Mouse (Mus musculus) lung, postnatal 0 days (tissue): ENCODE measurements around the gene Cntrob. TPM values are rescaled to one million over a fixed set of nuclear protein-coding genes. Genes with fewer than 3 reads are reported as not detected.

Experiments used
- ATAC-seq: fragments of 200-750 bp; cut with Nextera tagmentation; 2 replicates; pipeline ENCODE4 v1.8.0; 2017; ENCODE audit warnings: moderate library complexity
- DNase-seq: peaks from one replicate; pipeline ENCODE4 v3.0.0-alpha.2; 2016; ENCODE audit warnings: low spot score
- H3K27ac ChIP-seq: fragments of 300-500 bp; sonication (generic); 2 replicates; pipeline ENCODE4 v1.5.1; 2014; ENCODE audit warnings: antibody characterized with exemption, mild to moderate bottlenecking, low read length, mixed read lengths
- H3K27me3 ChIP-seq: fragments of 300-500 bp; sonication (generic); replicated peaks from 2 replicates; pipeline ENCODE4 v1.6.1; 2014; ENCODE audit warnings: low read length, mixed read lengths; ENCODE audit not compliant: insufficient read depth
- H3K36me3 ChIP-seq: fragments of 300-500 bp; sonication (generic); 2 replicates; pipeline ENCODE4 v1.6.1; 2014; ENCODE audit warnings: low read length, mixed read lengths; ENCODE audit not compliant: insufficient read depth
- H3K4me1 ChIP-seq: fragments of 300-500 bp; sonication (generic); 2 replicates; pipeline ENCODE4 v1.6.1; 2014; ENCODE audit warnings: antibody characterized with exemption, low read depth, low read length, mixed read lengths; ENCODE audit not compliant: insufficient read depth
- H3K4me2 ChIP-seq: fragments of 300-500 bp; sonication (generic); replicated peaks from 2 replicates; pipeline ENCODE4 v1.6.1; 2014; ENCODE audit warnings: low read depth, mild to moderate bottlenecking, low read length, moderate library complexity, mixed read lengths
- H3K4me3 ChIP-seq: fragments of 300-500 bp; sonication (generic); 2 replicates; pipeline ENCODE4 v1.5.1; 2014; ENCODE audit warnings: low read depth, low read length
- H3K9ac ChIP-seq: fragments of 300-500 bp; sonication (generic); replicated peaks from 2 replicates; pipeline ENCODE4 v1.6.1; 2014; ENCODE audit warnings: low read depth, mild to moderate bottlenecking
- H3K9me3 ChIP-seq: fragments of 300-500 bp; sonication (generic); 2 replicates; pipeline ENCODE4 v1.6.1; 2016; ENCODE audit warnings: low read length, mixed read lengths
- CTCF ChIP-seq: IDR thresholded peaks from 2 replicates; pipeline ENCODE4 v1.5.1; 2016; ENCODE audit warnings: antibody characterized with exemption, mild to moderate bottlenecking
- EP300 ChIP-seq: IDR thresholded peaks from 2 replicates; pipeline ENCODE4 v1.6.1; 2016; ENCODE audit warnings: antibody characterized with exemption, mild to moderate bottlenecking, control low read depth
- WGBS: fragments of 180-500 bp; shearing (Covaris S2); extraction: QIAGEN DNeasy Blood & Tissue Kit; methylation state at CpG from one replicate; pipeline ENCODE4 v1.1.7; 2014; 5-methylcytosine and 5-hydroxymethylcytosine counted together
- polyA plus RNA-seq: library from polyadenylated mRNA; unstranded; fragments of >200 nt; fragmentation: Nextera tagmentation; extraction: Ambion mirVana; gene quantifications from 2 replicates; pipeline ENCODE4 v1.2.1, GENCODE M21; 2015

Gene Cntrob
- polyA plus RNA-seq, 1 experiment from 2014 or later: 5.0 TPM

GRCm38 (mm10) chr11:69277267-69277666, 46.3 kb downstream of the Cntrob start:
- 68% methylated on average over 5 of the region's 5 CpGs for WGBS
- H3K27ac ChIP-seq: no peak overlapping the region
- no peaks in the 10 kb centered on the region for H3K27me3 ChIP-seq
- TF ChIP-seq EP300: no peak
- TF ChIP-seq CTCF: no peak
- no peaks in the 10 kb centered on the region for H3K4me1 ChIP-seq
- ATAC-seq (no peak), DNase-seq (no peak)
- H3K9me3 ChIP-seq: no peaks in the 10 kb centered on the region
- no peak overlapping the region for H3K4me2 ChIP-seq
- no peak overlapping the region for H3K9ac ChIP-seq
- H3K4me3 ChIP-seq: no peak overlapping the region
- no peaks in the 10 kb centered on the region for H3K36me3 ChIP-seq

- no peak overlapping the region for H3K4me2 ChIP-seq
- 32% methylated on average over 2 of the region's 2 CpGs for WGBS
- no peak overlapping the region for H3K9ac ChIP-seq
- no peak overlapping the region for H3K27ac ChIP-seq
- DNase-seq (no peak), ATAC-seq (no peak)
- TF ChIP-seq CTCF (no peak), EP300 (no peak)
- H3K27me3 ChIP-seq: no peaks in the 10 kb centered on the region
- H3K4me1 ChIP-seq: no peaks in the 10 kb centered on the region
- no peaks in the 10 kb centered on the region for H3K36me3 ChIP-seq
- no peaks in the 10 kb centered on the region for H3K9me3 ChIP-seq
- no peak overlapping the region for H3K4me3 ChIP-seq
These were observed 47.5 kb downstream of the Cntrob start for GRCm38 (mm10) chr11:69276081-69276480.

GRCm38 (mm10) chr11:69275650-69276049, 47.9 kb downstream of the Cntrob start:
- H3K4me3 ChIP-seq: no peak overlapping the region
- H3K27me3 ChIP-seq: no peaks in the 10 kb centered on the region
- no peaks in the 10 kb centered on the region for H3K36me3 ChIP-seq
- no peaks in the 10 kb centered on the region for H3K4me1 ChIP-seq
- 53% methylated on average over 6 of the region's 6 CpGs for WGBS
- TF ChIP-seq CTCF: no peak
- TF ChIP-seq EP300: no peak
- no peak for ATAC-seq
- H3K9ac ChIP-seq: no peak overlapping the region
- no peak overlapping the region for H3K4me2 ChIP-seq
- no peaks in the 10 kb centered on the region for H3K9me3 ChIP-seq
- DNase-seq: no peak
- no peak overlapping the region for H3K27ac ChIP-seq

GRCm38 (mm10) chr11:69272122-69272740, 51.3 kb downstream of the Cntrob start:
- DNase-seq (peak; percentile 79), ATAC-seq (peak; percentile 28; the same call in 1 of the 2 replicates)
- 34% methylated on average over 16 of the region's 16 CpGs for WGBS
- no peaks in the 10 kb centered on the region for H3K36me3 ChIP-seq
- H3K27me3 ChIP-seq: 0 out of 2 replicates have a peak, but pooled peaks cover 5% of the 10 kb centered on the region
- no peaks in the 10 kb centered on the region for H3K9me3 ChIP-seq
- no peak overlapping the region for H3K9ac ChIP-seq
- no peak overlapping the region for H3K27ac ChIP-seq
- H3K4me3 ChIP-seq: no peak overlapping the region
- TF ChIP-seq CTCF (peak; percentile 85), EP300 (no peak)
- no peak overlapping the region for H3K4me2 ChIP-seq
- no peaks in the 10 kb centered on the region for H3K4me1 ChIP-seq

- Histone ChIP-seq H3K27ac (no peak overlapping the region), H3K27me3 (0 out of 2 replicates have a peak, but pooled peaks cover 5% of the 10 kb centered on the region), H3K36me3 (no peaks in the 10 kb centered on the region), H3K4me2 (no peak overlapping the region), H3K9me3 (no peaks in the 10 kb centered on the region), H3K4me3 (no peak overlapping the region), H3K9ac (no peak overlapping the region), H3K4me1 (no peaks in the 10 kb centered on the region)
- TF ChIP-seq EP300 (no peak), CTCF (peak; percentile 89)
- WGBS: 16% methylated on average over 13 of the region's 13 CpGs
- ATAC-seq (peak; percentile 30; the same call in 1 of the 2 replicates), DNase-seq (peak; percentile 71)
These were observed 54.0 kb downstream of the Cntrob start for GRCm38 (mm10) chr11:69269575-69269974.

GRCm38 (mm10) chr11:69268100-69268499, 55.5 kb downstream of the Cntrob start:
- H3K36me3 ChIP-seq: no peaks in the 10 kb centered on the region
- 0 out of 2 replicates have a peak, but pooled peaks cover 5% of the 10 kb centered on the region for H3K27me3 ChIP-seq
- WGBS: 72% methylated on average over 13 of the region's 13 CpGs
- no peak overlapping the region for H3K4me2 ChIP-seq
- no peaks in the 10 kb centered on the region for H3K4me1 ChIP-seq
- DNase-seq: no peak
- H3K9me3 ChIP-seq: no peaks in the 10 kb centered on the region
- no peak overlapping the region for H3K9ac ChIP-seq
- H3K27ac ChIP-seq: no peak overlapping the region
- H3K4me3 ChIP-seq: no peak overlapping the region
- TF ChIP-seq EP300 (no peak), CTCF (no peak)
- ATAC-seq: no peak
